ENCODE assay signal across 8 mouse cellular contexts in genomic region chrX:82817045-82817444, GRCm38 (mm10).
DNase-seq lines count a peak whose midpoint lies in the region; ATAC-seq and TF ChIP-seq lines count a peak whose summit lies in the region.

No protein-coding gene starts in this region.

- H3K4me2 ChIP-seq in intestine, postnatal 0 days (replicated peaks; ENCODE audit: low read depth), result no peak overlapping the region
- H3K4me2 ChIP-seq in intestine, embryonic 16.5 days (ENCODE audit: low read depth, low read length), result no peak overlapping the region

- H3K9ac ChIP-seq in intestine, postnatal 0 days (ENCODE audit: low read depth, low read length), result no peak overlapping the region
- H3K9ac ChIP-seq in intestine, embryonic 16.5 days (ENCODE audit: low read depth, low read length), result no peak overlapping the region

- no peaks in the 10 kb centered on the region for H3K36me3 ChIP-seq in intestine, postnatal 0 days (ENCODE audit: control insufficient read depth, insufficient read depth)
- H3K36me3 ChIP-seq in intestine, embryonic 16.5 days (ENCODE audit: control insufficient read depth, insufficient read depth, low read length), result no peaks in the 10 kb centered on the region

- peak; percentile 1 for DNase-seq in cerebellum, adult 11-12 months
- no peak for DNase-seq in cerebellum, postnatal 4 days (ENCODE audit: low spot score in 2 of 2)
- DNase-seq in 416B (ENCODE audit: low read depth), result peak; percentile 0
- peak; percentile 14 for DNase-seq in layer of hippocampus, adult 9-11 months
- DNase-seq in urinary bladder, adult 2 months (ENCODE audit: low spot score), result no peak
- DNase-seq in adrenal gland, postnatal 10 days, result no peak

- H3K4me3 ChIP-seq in intestine, postnatal 0 days (ENCODE audit: low read depth, low read length), result no peak overlapping the region
- no peak overlapping the region for H3K4me3 ChIP-seq in intestine, embryonic 16.5 days (ENCODE audit: low read length)

- H3K27me3 ChIP-seq in intestine, postnatal 0 days (replicated peaks; ENCODE audit: control insufficient read depth, insufficient read depth, low read length), result no peaks in the 10 kb centered on the region
- no peaks in the 10 kb centered on the region for H3K27me3 ChIP-seq in intestine, embryonic 16.5 days (replicated peaks; ENCODE audit: control insufficient read depth, insufficient read depth, low read length)

- H3K27ac ChIP-seq in intestine, postnatal 0 days (ENCODE audit: low read depth, low read length), result no peak overlapping the region
- H3K27ac ChIP-seq in intestine, embryonic 16.5 days (ENCODE audit: low read length), result no peak overlapping the region

- peak; percentile 24; the same call in 1 of the 2 replicates for TF ChIP-seq CTCF in intestine, postnatal 0 days (IDR thresholded peaks at IDR 0.05; ENCODE audit: low read depth)

- ATAC-seq in intestine, postnatal 0 days, result no peak
- ATAC-seq in intestine, embryonic 16.5 days, result no peak

- H3K4me1 ChIP-seq in intestine, postnatal 0 days (replicated peaks; ENCODE audit: control insufficient read depth, insufficient read depth, low read length), result no peaks in the 10 kb centered on the region
- no peaks in the 10 kb centered on the region for H3K4me1 ChIP-seq in intestine, embryonic 16.5 days (ENCODE audit: control insufficient read depth, insufficient read depth, low read length)

- 49% methylated on average over 4 of the region's 4 CpGs for WGBS in intestine, postnatal 0 days
- 56% methylated on average over 4 of the region's 4 CpGs for WGBS in intestine, embryonic 16.5 days

- no peaks in the 10 kb centered on the region for H3K9me3 ChIP-seq in intestine, postnatal 0 days (ENCODE audit: control insufficient read depth)
- H3K9me3 ChIP-seq in intestine, embryonic 16.5 days (ENCODE audit: control insufficient read depth, low read length), result no peaks in the 10 kb centered on the region

Comparison
In these comparisons a context has a peak if more than half of its experiments do, and no peak if none do; other contexts are left out.
1. DNase-seq: peak in cerebellum, adult 11-12 months (single experiment), 416B (single experiment) and layer of hippocampus, adult 9-11 months (single experiment); none in cerebellum, postnatal 4 days (0 of 2), urinary bladder, adult 2 months (single experiment) and adrenal gland, postnatal 10 days (single experiment).